Mouse (Mus musculus) gastrocnemius, postnatal 4 days (tissue): ENCODE measurements around the gene Usp44. TPM values are rescaled to one million over a fixed set of nuclear protein-coding genes. Genes with fewer than 3 reads are reported as not detected.

Source experiments
- total RNA-seq, 2 experiments: library from RNA; stranded (reverse); gene quantifications; 2 replicates each; pipeline ENCODE4 v1.2.3; 2021

Gene Usp44
- total RNA-seq, 2 experiments from 2014 or later, result 0.49 to 0.64 TPM

Other genes with a start within 250 kb of the Usp44 start
- gene Snrpf, start 241.8 kb upstream of the Usp44 start, total RNA-seq, result 10 to 100 TPM; 16.1 to 16.9 TPM
- gene Ntn4, start 190.9 kb upstream of the Usp44 start, total RNA-seq, result 10 to 100 TPM; 11.0 to 11.9 TPM
- 100 to 1,000 TPM; 173 to 183 TPM for gene Metap2, start 65.5 kb downstream of the Usp44 start, total RNA-seq
- 10 to 100 TPM; 30.4 to 40.6 TPM for gene Vezt, start 204.3 kb downstream of the Usp44 start, total RNA-seq
- 1 to 10 TPM; 2.1 to 3.6 TPM for gene Fgd6, start 204.4 kb downstream of the Usp44 start, total RNA-seq